Mouse (Mus musculus) Patski (cell line): Measurements from ENCODE around the gene Sh3yl1. TPM values are rescaled to one million over a fixed set of nuclear protein-coding genes. Genes with fewer than 3 reads are reported as not detected.
A peak's percentile ranks its signal among the peaks of the same experiment; 100 is the strongest.

Source experiments
- ATAC-seq: fragments of 100-300 bp; one replicate; pipeline ENCODE4 v1.8.0; 2021
- CTCF ChIA-PET: fragments of 350-600 bp; sonication (Branson Sonifier 250); formaldehyde crosslinking; loops from one replicate; lab custom pipeline; 2022; ENCODE audit warnings: inconsistent platforms; lab: Charles Lee
- POLR2A ChIA-PET: fragments of 350-600 bp; sonication (Branson Sonifier 250); formaldehyde crosslinking; loops from one replicate; lab custom pipeline; 2022; ENCODE audit warnings: antibody characterized with exemption, inconsistent platforms; lab: Charles Lee
- DNase-seq: peaks from one replicate; pipeline ENCODE4 v3.0.0-alpha.2; 2011; ENCODE audit warnings: low read depth, low spot score
- H3K27me3 ChIP-seq: fragments of 371-371 bp; one replicate; pipeline ENCODE4 v1.5.1; 2021
- CTCF ChIP-seq: fragments of 100-300 bp; IDR thresholded peaks from one replicate; pipeline ENCODE4 v1.5.1; 2021
- in situ Hi-C: fragments of 300-500 bp; cut with MboI; formaldehyde crosslinking; loops from 3 replicates; pipeline ENCODE4 v1.11.1; 2018; ENCODE audit warnings: low pct_unique_long_range_greater_than_20kb, mixed read lengths
- polyA plus RNA-seq: library from polyadenylated mRNA; unstranded; gene quantifications from one replicate; pipeline ENCODE4 v1.2.3, GENCODE M21; 2021

Sh3yl1 gene
- polyA plus RNA-seq, 1 experiment from 2014 or later, result 13.3 TPM

- peak; percentile 83 for ATAC-seq
- in situ Hi-C loops, result no loop called here
These were observed 31.9 kb downstream of the Sh3yl1 start for GRCm38 (mm10) chr12:30943057-30943986.

DNA sequence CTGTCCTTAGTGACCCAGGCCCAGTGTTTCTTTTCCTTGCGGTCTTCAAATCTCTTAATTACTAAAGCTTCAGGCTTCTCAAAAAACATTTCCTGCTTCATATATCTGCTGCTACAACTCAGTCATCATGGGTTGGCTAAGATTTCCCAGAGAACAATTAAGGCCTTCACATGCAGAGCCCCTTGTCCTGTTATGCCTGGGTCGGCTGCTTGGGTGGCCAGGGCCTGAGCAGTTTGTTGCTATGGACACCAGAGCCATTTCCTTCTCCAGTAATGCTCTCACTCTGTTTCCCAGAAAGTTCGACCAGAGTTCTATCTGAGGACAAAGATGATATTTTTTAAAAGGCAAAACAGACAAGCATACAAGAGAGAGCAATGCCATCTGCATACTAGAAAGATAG lies 32.7 kb downstream of the Sh3yl1 start:
- DNase-seq, result no peak
- no peak for ATAC-seq
- ChIA-PET POLR2A (no interaction called here), CTCF (interaction anchor here (1.2 to 2.6 kb wide), 3 partner anchors 12 to 20 kb away, joined by 3 to 8 read pairs (median 3); no protein-coding TSS in a partner anchor)
- H3K27me3 ChIP-seq, result no peaks in the 10 kb centered on the region
- TF ChIP-seq CTCF, result no peak
- in situ Hi-C loops, result no loop called here

More at GRCm38 (mm10) chr12:30943057-30943986, 31.9 kb downstream of the Sh3yl1 start:
- H3K27me3 ChIP-seq, result no peaks in the 10 kb centered on the region
- TF ChIP-seq CTCF, result peak; percentile 54
- DNase-seq, result peak; percentile 20
- ChIA-PET CTCF (interaction anchor here (0.7 to 2.6 kb wide), 5 partner anchors 10 to 19 kb away, joined by 3 to 8 read pairs (median 3); no protein-coding TSS in a partner anchor), POLR2A (interaction anchor here (0.7 kb wide), 1 partner anchor 18 kb away, joined by 3 read pairs; no protein-coding TSS in a partner anchor)

DNA sequence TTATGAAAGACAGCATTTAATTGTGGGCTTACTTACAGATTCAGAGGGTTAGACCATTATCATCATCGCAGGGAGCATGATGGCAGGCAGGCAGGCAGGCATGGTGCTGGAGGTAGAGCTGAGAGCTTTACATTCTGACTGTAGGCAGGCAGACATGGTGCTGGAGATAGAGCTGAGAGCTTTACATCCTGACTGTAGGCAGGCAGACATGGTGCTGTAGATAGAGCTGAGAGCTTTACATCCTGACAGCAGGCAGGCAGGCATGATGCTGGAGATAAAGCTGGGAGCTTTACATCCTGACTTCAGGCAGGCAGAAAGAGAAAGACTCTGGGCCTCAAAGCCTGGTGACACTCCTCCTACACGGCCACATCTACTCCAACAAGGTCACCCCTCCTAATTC lies 59.2 kb downstream of the Sh3yl1 start:
- DNase-seq (no peak), ATAC-seq (no peak)
- POLR2A ChIA-PET, result no interaction called here
- peaks cover 4% of the 10 kb centered on the region for H3K27me3 ChIP-seq
- CTCF ChIA-PET, result no interaction called here
- TF ChIP-seq CTCF, result no peak
- in situ Hi-C loops, result no loop called here

DNA sequence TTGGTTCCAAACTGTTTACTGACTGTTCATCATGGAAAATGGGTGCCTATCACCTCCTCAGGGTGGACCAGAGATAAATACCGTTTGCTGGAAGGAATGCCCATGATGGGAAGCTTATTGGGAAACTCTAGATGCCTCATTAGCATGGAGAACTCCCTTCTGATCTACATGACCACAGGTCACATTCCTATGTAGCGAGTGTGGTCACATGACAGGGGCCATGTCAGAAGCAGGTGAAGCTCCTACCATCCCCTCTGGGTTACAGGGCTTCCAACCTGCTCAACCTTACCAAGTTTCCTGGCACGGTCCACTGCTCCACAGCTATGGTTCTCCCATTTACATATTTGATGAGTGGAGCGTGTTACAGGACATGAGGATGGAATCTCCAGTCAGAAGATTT lies 92.3 kb downstream of the Sh3yl1 start:
- ChIA-PET CTCF (interaction anchor here (1.8 kb wide), 2 partner anchors 243 to 404 kb away, joined by 3 to 8 read pairs; no protein-coding TSS in a partner anchor), POLR2A (interaction anchor here (1.3 kb wide), 1 partner anchor 92 kb away, joined by 3 read pairs; the partner anchor contains the start of genes Acp1 and Sh3yl1)
- no peaks in the 10 kb centered on the region for H3K27me3 ChIP-seq
- TF ChIP-seq CTCF, result no peak
- ATAC-seq (peak; percentile 67), DNase-seq (no peak)
- in situ Hi-C loops, result loop anchor here (5.0 to 10.0 kb wide), 2 partner anchors 111 to 406 kb away; no protein-coding TSS in a partner anchor

- DNase-seq (no peak), ATAC-seq (peak; percentile 81)
- H3K27me3 ChIP-seq, result no peaks in the 10 kb centered on the region
- POLR2A ChIA-PET, result interaction anchor here (1.3 kb wide), 1 partner anchor 93 kb away, joined by 3 read pairs; the partner anchor contains the start of genes Acp1 and Sh3yl1
- in situ Hi-C loops, result loop anchor here (5.0 to 10.0 kb wide), 2 partner anchors 110 to 118 kb away; no protein-coding TSS in a partner anchor
- TF ChIP-seq CTCF, result peak; percentile 83
- CTCF ChIA-PET, result interaction anchor here (0.7 to 1.8 kb wide), 6 partner anchors 59 to 419 kb away, joined by 3 to 8 read pairs (median 4); no protein-coding TSS in a partner anchor
These were observed 93.5 kb downstream of the Sh3yl1 start for GRCm38 (mm10) chr12:31005010-31005409.

- no peak for ATAC-seq
These were observed 96.7 kb downstream of the Sh3yl1 start for GRCm38 (mm10) chr12:31008171-31008570.

More at GRCm38 (mm10) chr12:31008171-31008570, 96.7 kb downstream of the Sh3yl1 start:
- in situ Hi-C loops, result loop anchor here (5.0 to 10.0 kb wide), 2 partner anchors 107 to 121 kb away; no protein-coding TSS in a partner anchor
- peak; percentile 70 for TF ChIP-seq CTCF
- H3K27me3 ChIP-seq, result no peaks in the 10 kb centered on the region
- no peak for DNase-seq
- ChIA-PET POLR2A (no interaction called here), CTCF (interaction anchor here (0.8 to 1.7 kb wide), 2 partner anchors 9 to 409 kb away, joined by 3 to 6 read pairs; no protein-coding TSS in a partner anchor)

Other genes starting within 250 kb of the Sh3yl1 start
- gene Alkal2, start 27.3 kb upstream of the Sh3yl1 start, polyA plus RNA-seq, result not detected
- gene Acp1, start 79 bp upstream of the Sh3yl1 start, polyA plus RNA-seq, result 80.1 TPM
- gene Fam110c, start 162.2 kb downstream of the Sh3yl1 start, polyA plus RNA-seq, result not detected